Mouse (Mus musculus) stomach, postnatal 0 days (tissue): ENCODE data around the gene Shkbp1.

ENCODE experiments used
- CTCF ChIP-seq: IDR thresholded peaks from 2 replicates; pipeline ENCODE4 v1.5.1; 2016; ENCODE audit warnings: antibody characterized with exemption, low read depth, mild to moderate bottlenecking, moderate library complexity
- EP300 ChIP-seq: optimal IDR thresholded peaks from 2 replicates; pipeline ENCODE3; 2016; ENCODE audit warnings: antibody characterized with exemption

- TF ChIP-seq CTCF, result no peak
- TF ChIP-seq EP300, result no peak
Observed at GRCm38 (mm10) chr7:27396184-27397047, 40.6 kb upstream of the Shkbp1 start.
